Mouse (Mus musculus): ENCODE data around the gene Olfr638. TPM values are rescaled to one million over a fixed set of nuclear protein-coding genes. Genes with fewer than 3 reads are reported as not detected.

Gene Olfr638
- polyA plus RNA-seq, 1 experiment, result not detected

- Histone ChIP-seq H3K4me1 (ENCODE audit: control insufficient read depth, insufficient read depth, low read length) (no peaks in the 10 kb centered on the region), H3K4me3 (ENCODE audit: insufficient read depth, low read length) (no peak overlapping the region), H3K27ac (ENCODE audit: insufficient read depth, low read length) (no peak overlapping the region)
- TF ChIP-seq CTCF (IDR thresholded peaks at IDR 0.05; ENCODE audit: borderline replicate concordance, insufficient read depth, low read length) (no peak), POLR2A (IDR thresholded peaks at IDR 0.05; ENCODE audit: low read depth, low read length) (no peak)
These were observed 52.2 kb downstream of the Olfr638 start for GRCm38 (mm10) chr7:104050745-104051144.

GRCm38 (mm10) chr7:104052566-104052965, 54.0 kb downstream of the Olfr638 start, which contains the start of gene Olfr642:
Olfr642 (minus strand) TSS chr7:104052666.
- TF ChIP-seq CTCF (IDR thresholded peaks at IDR 0.05; ENCODE audit: borderline replicate concordance, insufficient read depth, low read length), result no peak
- TF ChIP-seq POLR2A (IDR thresholded peaks at IDR 0.05; ENCODE audit: low read depth, low read length), result no peak
- no peaks in the 10 kb centered on the region for H3K4me1 ChIP-seq (ENCODE audit: control insufficient read depth, insufficient read depth, low read length)
- no peak within 1 kb of the TSS for H3K27ac ChIP-seq (ENCODE audit: insufficient read depth, low read length)
- H3K4me3 ChIP-seq (ENCODE audit: insufficient read depth, low read length), result no peak within 1 kb of the TSS

Other genes starting within 250 kb of the Olfr638 start
- not detected in 2 replicates for gene Olfr630, start 241.4 kb upstream of the Olfr638 start, polyA plus RNA-seq (2011; ENCODE audit: insufficient read length, low read depth, missing spikeins)
- not detected in 2 replicates for gene Olfr69, start 227.2 kb upstream of the Olfr638 start, polyA plus RNA-seq (2011; ENCODE audit: insufficient read length, low read depth, missing spikeins)
- not detected in 2 replicates for gene Olfr68, start 219.0 kb upstream of the Olfr638 start, polyA plus RNA-seq (2011; ENCODE audit: insufficient read length, low read depth, missing spikeins)
- not detected in 2 replicates for gene Olfr67, start 206.9 kb upstream of the Olfr638 start, polyA plus RNA-seq (2011; ENCODE audit: insufficient read length, low read depth, missing spikeins)
- gene Hbb-bt, start 184.8 kb upstream of the Olfr638 start, polyA plus RNA-seq (2011; ENCODE audit: insufficient read length, low read depth, missing spikeins), result not detected in 2 replicates
- gene Hbb-bs, start 170.7 kb upstream of the Olfr638 start, polyA plus RNA-seq (2011; ENCODE audit: insufficient read length, low read depth, missing spikeins), result not detected in 2 replicates
- not detected in 2 replicates for gene Hbb-bh2, start 158.2 kb upstream of the Olfr638 start, polyA plus RNA-seq (2011; ENCODE audit: insufficient read length, low read depth, missing spikeins)
- gene Hbb-bh1, start 155.6 kb upstream of the Olfr638 start, polyA plus RNA-seq (2011; ENCODE audit: insufficient read length, low read depth, missing spikeins), result not detected in 2 replicates
- gene Hbb-y, start 145.5 kb upstream of the Olfr638 start, polyA plus RNA-seq (2011; ENCODE audit: insufficient read length, low read depth, missing spikeins), result not detected in 2 replicates
- gene Olfr66, start 112.5 kb upstream of the Olfr638 start, polyA plus RNA-seq (2011; ENCODE audit: insufficient read length, low read depth, missing spikeins), result not detected in 2 replicates
- gene Olfr64, start 104.3 kb upstream of the Olfr638 start, polyA plus RNA-seq (2011; ENCODE audit: insufficient read length, low read depth, missing spikeins), result not detected in 2 replicates
- gene Olfr65, start 95.3 kb upstream of the Olfr638 start, polyA plus RNA-seq (2011; ENCODE audit: insufficient read length, low read depth, missing spikeins), result not detected in 2 replicates
- not detected in 2 replicates for gene Olfr631, start 69.9 kb upstream of the Olfr638 start, polyA plus RNA-seq (2011; ENCODE audit: insufficient read length, low read depth, missing spikeins)
- not detected in 2 replicates for gene Olfr632, start 64.4 kb upstream of the Olfr638 start, polyA plus RNA-seq (2011; ENCODE audit: insufficient read length, low read depth, missing spikeins)
- not detected in 2 replicates for gene Olfr633, start 54.3 kb upstream of the Olfr638 start, polyA plus RNA-seq (2011; ENCODE audit: insufficient read length, low read depth, missing spikeins)
- not detected in 2 replicates for gene Olfr635, start 27.6 kb upstream of the Olfr638 start, polyA plus RNA-seq (2011; ENCODE audit: insufficient read length, low read depth, missing spikeins)
- gene Olfr639, start 18.6 kb downstream of the Olfr638 start, polyA plus RNA-seq (2011; ENCODE audit: insufficient read length, low read depth, missing spikeins), result not detected in 2 replicates
- not detected in 2 replicates for gene Olfr640, start 26.8 kb downstream of the Olfr638 start, polyA plus RNA-seq (2011; ENCODE audit: insufficient read length, low read depth, missing spikeins)
- gene Olfr641, start 36.7 kb downstream of the Olfr638 start, polyA plus RNA-seq (2011; ENCODE audit: insufficient read length, low read depth, missing spikeins), result not detected in 2 replicates
- not detected in 2 replicates for gene Olfr642, start 53.9 kb downstream of the Olfr638 start, polyA plus RNA-seq (2011; ENCODE audit: insufficient read length, low read depth, missing spikeins)
- not detected in 2 replicates for gene 4930516K23Rik, start 62.7 kb downstream of the Olfr638 start, polyA plus RNA-seq (2011; ENCODE audit: insufficient read length, low read depth, missing spikeins)
- not detected in 2 replicates for gene Olfr644, start 73.1 kb downstream of the Olfr638 start, polyA plus RNA-seq (2011; ENCODE audit: insufficient read length, low read depth, missing spikeins)
- gene Olfr645, start 86.7 kb downstream of the Olfr638 start, polyA plus RNA-seq (2011; ENCODE audit: insufficient read length, low read depth, missing spikeins), result not detected in 2 replicates
- not detected in 2 replicates for gene Olfr646, start 106.1 kb downstream of the Olfr638 start, polyA plus RNA-seq (2011; ENCODE audit: insufficient read length, low read depth, missing spikeins)
- not detected in 2 replicates for gene Ubqln5, start 131.1 kb downstream of the Olfr638 start, polyA plus RNA-seq (2011; ENCODE audit: insufficient read length, low read depth, missing spikeins)
- gene Olfr643, start 138.7 kb downstream of the Olfr638 start, polyA plus RNA-seq (2011; ENCODE audit: insufficient read length, low read depth, missing spikeins), result not detected in 2 replicates
- gene Ubqln3, start 144.5 kb downstream of the Olfr638 start, polyA plus RNA-seq (2011; ENCODE audit: insufficient read length, low read depth, missing spikeins), result not detected in 2 replicates
- not detected in 2 replicates for gene Ubqlnl, start 151.8 kb downstream of the Olfr638 start, polyA plus RNA-seq (2011; ENCODE audit: insufficient read length, low read depth, missing spikeins)
- not detected in 2 replicates for gene Olfm5, start 166.1 kb downstream of the Olfr638 start, polyA plus RNA-seq (2011; ENCODE audit: insufficient read length, low read depth, missing spikeins)
- gene Olfr648, start 184.6 kb downstream of the Olfr638 start, polyA plus RNA-seq (2011; ENCODE audit: insufficient read length, low read depth, missing spikeins), result not detected in 2 replicates
- not detected in 2 replicates for gene Olfr649, start 197.2 kb downstream of the Olfr638 start, polyA plus RNA-seq (2011; ENCODE audit: insufficient read length, low read depth, missing spikeins)
- gene Trim6, start 220.0 kb downstream of the Olfr638 start, polyA plus RNA-seq (2011; ENCODE audit: insufficient read length, low read depth, missing spikeins), result 0.67 and 1.4 TPM in 2 replicates
- 4.9 and 5.8 TPM in 2 replicates for gene Trim34a, start 245.7 kb downstream of the Olfr638 start, polyA plus RNA-seq (2011; ENCODE audit: insufficient read length, low read depth, missing spikeins)

Measured in embryonic fibroblast, embryonic 13.5 days (primary cell).